Mouse (Mus musculus): ENCODE measurements around the gene Nmt1.

DNA sequence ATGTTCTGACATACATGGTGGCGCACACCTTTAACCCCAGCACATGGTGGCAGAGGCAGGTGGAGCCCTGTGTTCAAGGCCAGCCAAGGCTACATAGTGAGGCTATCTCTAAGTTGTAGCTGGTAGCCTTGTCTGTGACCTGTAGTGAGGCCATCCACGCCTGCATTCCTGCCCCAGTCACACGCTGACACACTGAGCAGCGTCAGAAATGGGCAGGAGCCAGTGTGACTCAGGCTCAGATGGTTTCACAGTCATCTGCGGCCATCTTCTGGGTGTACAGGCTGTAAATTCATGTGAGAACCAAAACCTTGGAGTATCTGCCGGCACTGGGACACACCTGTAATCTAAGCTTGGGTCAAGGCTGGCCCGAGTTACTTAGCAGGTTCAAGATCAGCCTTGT is 28.6 kb downstream of the Nmt1 start:
- TF ChIP-seq CTCF (IDR thresholded peaks at IDR 0.05; ENCODE audit: extremely low read depth, insufficient read depth, low read length): no peak
- TF ChIP-seq POLR2A (IDR thresholded peaks at IDR 0.05; ENCODE audit: extremely low read depth, insufficient read depth, low read length): no peak
